Mouse (Mus musculus): Measurements from ENCODE around the gene Sypl2.
"Not testable (repeated sequence)": the region's sequence is repeated elsewhere in the genome, so short reads cannot be mapped to it uniquely, and the experiment has no call there.

Gene Sypl2

DNA sequence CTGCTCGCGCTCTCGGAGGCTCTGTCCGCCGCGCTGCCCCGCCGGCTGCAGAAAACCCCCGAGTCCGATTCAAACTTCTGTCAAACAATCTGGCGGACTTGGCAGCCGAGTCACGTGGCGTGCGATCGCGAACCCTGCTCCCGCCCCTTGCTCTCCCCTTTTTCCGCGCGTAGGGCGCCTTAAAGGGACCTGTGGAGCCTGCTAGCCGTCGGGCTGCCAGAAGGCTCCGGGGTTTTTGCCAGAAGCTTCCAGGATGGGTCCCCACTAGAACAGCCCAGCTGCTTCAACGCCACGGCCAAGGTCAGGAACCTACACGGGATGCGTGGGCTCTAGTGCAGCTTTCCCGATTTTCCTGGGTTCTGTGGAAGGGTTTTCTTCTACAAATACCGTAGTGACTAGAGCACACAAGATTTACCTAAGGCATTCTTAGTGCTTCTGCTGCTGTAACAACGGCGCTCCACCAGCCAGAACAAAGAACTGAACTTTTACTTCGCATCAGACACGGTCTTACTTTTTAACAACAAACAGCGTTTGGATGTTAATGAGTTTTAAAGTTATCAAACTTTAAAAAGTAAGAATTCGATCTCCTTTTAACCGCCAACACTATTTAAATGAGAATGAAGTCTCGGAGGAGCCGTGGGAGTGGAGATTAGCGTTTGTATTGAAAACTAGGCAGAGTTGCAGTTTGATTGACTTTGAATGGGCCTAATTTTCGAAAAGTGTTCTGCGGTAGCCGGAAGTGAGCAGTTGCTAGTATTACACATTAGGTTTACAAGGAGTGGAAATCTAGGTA is at the start of gene Sypl2:
Gene Sypl2, minus strand, starts transcription at position 91 of the 793 bp plus-strand sequence.
- peak; percentile 88 for DNase-seq

DNA sequence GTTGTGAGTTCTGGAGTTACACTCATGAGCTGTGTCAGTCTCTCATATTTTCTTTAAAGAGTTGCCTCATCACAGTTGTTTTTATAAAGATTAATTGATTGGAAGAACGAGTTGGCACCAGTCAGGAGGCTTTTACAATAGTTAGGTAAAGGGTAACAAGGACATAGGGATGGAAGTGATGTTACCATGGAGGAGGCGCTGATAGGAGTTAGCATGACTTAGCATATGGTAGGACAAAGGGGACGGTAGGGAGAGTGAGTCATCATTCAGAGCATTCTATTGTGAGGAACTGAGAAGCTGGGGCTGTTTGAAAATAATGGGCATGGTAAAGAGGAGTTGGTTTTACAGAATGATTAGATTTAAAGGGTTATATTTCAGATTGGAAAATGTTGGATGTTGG is 32.9 kb upstream of the Sypl2 start:
- no peak for DNase-seq

DNA sequence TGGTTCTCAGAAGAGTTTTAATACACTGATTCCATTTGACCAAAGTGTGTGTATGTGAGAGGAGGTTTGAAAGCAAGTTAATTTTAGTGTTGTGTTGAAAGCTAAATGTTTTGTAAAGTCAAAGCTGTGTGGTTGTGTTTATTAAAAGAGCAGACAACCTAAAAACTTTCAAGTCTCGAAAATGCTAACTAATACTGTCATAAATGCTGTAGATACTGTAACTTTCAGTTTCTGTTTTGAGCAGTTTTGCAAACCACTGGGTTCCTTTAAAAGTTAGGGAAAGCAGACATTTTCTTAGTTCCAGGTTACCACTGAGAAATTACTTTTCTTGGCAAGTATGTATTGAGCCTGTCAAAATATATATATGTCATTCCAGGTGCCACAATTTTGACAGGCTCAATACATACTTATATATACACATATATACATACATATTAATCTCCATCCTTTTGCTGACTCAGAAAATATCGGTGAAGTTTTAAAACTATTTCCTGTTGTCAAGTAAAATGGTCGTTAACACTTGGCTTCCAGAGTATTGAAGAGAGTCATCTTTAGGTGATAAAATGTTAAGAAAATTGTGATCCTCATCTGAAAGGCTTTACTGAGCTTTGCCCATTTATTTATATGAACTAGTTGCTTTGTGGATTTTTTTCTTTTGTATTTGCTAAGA is 31.5 kb upstream of the Sypl2 start:
- DNase-seq: no peak

DNA sequence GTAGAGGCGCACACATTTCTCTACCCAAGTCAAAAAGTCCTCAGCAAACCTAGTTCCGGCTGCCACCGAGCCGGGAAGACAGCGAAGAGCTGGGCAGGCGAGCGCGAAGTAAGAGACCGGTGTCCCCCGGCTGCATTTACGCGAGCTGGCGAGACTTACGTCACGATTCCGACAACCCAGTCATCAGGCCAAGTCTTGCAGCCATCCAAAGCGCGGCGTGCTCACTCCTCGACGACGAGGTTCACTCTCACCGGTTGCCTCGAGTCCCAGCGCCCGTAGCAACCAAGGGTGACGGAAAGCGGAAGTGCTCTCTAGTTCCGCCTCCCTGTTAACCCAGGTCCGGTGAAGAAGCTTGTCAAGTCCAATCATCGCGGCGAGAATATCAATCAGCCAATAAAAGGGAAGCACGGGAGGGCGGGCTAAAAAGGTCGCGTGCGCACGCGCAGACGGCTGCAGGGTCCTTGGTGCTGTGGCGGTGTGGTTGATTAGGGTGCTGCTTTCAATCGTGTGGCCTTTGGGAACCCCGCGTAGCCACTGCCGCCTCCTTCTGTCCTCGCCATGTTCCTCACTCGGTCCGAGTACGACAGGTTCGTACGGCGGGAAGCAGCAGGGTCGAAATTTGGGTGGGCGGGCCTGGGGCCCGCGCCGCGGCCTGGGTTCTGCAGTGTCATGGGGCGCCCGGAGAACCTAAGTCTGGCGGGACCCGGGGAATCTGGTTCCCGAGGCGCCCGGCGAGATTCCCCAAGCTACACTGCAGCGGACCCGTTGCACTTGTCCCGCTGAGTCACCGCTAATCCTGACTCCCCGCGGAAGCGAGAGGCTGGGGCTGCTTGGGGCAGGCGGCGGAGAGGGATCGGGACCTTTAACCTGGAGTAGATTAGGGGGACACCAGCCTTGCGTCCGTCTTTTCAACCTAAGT is 30.5 kb upstream of the Sypl2 start, which contains the start of gene Psma5:
Gene Psma5, plus strand, starts transcription at position 208 of the 919 bp plus-strand sequence.
- DNase-seq: peak; percentile 97 to 98

DNA sequence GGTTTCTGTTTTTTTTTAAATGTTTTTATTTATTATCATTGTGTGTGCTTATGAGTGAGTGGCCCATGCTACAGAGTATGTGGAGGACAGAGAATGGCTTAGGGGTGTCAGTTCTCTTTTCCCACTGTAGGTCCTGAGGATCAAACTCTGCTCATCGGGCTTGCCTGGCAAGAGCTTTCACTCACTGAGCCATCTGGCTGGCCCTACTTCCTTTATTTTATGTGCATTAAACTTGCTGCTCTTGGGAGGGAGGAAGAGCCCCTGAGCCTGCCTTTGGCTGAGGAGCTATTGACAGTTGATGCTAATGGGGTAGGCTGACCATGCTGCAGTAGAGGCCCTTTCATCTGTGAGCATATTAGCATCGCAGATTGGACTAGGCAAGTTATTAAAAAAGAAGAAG is 20.4 kb upstream of the Sypl2 start:
- no peak for DNase-seq

DNA sequence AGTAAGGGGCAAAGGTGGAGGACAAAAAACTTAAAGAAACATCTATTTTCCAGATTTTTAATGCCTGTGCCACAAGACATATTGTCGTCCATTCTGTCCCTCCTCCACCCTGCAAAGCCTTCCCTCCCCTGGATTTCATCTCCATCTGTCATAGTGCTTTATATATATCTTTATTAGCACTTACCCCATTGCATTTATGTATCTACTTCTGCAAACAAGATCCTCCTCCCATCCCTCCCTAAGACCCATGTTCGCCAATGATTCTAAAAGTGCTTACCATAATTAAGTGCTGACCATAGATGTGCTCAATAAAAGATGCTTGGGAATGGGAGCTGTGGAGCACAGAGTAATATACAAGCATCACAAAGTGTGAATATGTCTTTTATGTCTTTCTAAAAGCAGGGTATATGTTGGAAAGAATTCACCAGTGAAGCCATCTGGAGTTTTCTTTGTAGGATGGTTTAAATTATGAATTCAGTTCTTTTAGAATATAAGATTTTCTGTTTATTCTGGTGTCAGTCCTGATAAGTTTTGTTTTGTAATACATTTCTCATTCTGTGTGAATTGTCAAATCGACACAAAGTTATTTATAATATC is 14.9 kb upstream of the Sypl2 start:
- DNase-seq: no peak

DNA sequence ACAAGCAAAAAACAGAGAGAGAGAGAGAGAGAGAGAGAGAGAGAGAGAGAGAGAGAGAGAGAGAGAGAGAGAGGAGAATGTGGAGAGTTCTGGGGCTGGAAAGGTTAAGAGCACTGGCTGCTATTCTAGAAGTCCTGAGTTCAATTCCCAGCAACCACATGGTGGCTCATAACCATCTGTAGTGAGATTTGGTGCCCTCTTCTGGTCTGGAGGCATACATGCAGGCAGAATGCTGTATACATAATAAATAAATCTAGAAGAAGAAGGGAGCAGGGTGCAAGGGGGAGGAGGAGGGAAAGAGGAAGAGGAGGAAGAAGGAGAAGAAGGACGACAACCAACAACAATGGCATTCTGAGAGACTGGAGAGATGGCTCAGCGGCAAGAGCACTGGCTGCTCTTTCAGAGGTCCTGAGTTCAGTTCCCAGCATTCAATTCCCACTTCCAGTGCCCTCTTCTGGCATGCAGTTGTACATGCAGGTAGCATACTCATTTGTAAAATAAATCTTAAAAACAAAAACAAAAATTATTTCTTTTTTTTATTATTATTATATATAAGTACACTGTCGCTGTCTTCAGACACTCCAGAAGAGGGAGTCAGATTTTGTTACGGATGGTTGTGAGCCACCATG is 11.1 kb upstream of the Sypl2 start:
- not testable (repeated sequence) for DNase-seq

DNA sequence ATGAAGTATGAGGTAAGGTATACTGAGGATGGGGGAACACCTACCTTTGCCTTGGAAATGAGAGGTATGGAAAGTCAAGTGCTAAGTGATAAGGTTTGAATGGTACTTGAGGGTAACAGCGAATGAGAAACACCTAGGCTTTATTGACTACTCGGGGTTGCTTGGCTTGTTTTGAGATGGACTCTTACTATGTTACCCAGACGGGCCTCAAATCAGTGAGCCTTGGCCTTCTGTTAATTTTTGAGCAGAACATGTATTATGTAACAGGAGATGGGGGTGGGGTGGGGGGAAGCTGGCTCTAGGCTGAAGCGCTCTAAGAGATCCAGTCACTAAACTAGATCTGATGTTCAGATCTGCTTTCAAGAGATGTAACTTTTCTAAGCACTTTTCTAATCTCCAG is 5.2 kb upstream of the Sypl2 start:
- peak; percentile 28 to 54 for DNase-seq

DNA sequence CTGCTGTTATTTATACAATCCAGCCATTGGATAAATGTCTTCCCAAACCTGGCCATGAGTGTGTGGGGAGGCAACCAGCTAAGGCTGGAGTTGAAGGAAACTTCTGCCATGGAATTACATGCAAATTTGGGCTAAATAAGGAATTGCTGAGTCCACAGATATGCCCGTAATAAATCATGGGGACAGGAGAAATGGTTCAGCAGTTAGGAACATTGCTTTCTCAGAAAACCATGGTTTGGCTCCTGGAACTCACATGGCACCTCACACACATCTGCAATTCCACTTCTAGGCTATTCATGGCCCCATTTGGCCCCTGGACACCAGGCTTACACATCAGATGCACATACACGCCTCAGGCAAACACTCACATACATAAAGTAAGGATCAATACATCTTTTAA is 1.1 kb upstream of the Sypl2 start:
- DNase-seq: peak; percentile 41 to 55

DNA sequence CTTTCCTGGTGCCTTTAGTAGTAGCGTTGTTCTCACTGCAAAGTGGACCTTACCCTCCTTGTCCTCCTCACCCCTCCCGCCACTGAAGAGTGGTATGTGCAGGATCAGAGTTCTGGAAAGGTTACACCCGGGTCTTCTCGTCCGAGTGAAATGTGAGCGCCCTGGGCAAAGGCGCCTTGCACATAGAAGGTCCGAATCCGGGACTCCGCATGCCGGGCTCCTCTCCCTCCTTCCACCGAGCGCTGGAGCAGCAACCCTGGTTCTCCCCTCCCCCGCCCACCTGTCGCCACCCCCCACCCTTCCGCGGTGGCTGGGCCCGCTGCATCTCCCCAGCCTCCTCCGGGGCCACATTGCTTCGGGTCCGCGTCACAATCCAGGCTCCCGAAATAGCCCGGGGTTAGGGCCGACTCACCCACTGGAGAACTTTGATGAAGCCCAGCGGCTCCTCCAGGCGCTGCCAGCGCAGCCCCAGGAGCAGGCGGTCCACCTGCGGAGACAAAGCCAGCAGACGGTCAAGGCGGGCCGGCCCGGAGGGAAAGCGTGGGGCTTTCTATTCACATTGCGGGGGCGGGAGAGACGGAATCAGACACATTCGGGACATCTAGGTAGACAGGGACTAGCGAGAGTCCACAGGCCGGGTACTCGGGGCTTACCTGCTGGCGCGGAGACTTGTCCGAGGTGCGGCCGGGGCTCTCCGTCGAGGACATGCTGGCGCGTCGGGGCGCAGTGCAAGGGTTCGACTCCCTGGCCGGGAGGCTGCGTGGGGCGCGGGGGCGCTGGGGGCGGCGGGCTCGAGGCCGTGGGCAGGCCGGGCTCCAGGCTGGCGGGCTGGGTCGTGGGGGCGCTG is 514 bp downstream of the Sypl2 start:
- peak; percentile 73 to 85 for DNase-seq

DNA sequence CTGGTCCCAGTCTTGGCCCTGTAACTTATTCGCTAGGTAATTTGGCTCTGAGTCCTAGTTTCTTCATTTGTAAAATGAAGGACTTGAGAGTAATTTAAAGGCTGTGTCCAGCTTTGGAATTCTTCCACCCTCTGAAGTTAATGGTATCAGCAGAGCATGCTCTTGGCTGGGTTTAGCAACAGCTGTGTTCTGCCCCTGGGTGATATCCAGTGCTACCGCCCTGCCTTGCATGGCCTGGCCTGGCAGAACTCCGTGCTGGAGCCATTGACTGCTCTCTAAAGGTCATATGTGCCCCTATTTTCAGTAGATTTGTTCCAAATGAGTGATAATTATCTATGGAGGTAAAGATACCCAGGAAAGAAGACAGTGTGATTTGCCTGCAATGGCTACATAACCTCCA is 5.8 kb downstream of the Sypl2 start:
- DNase-seq: no peak

DNA sequence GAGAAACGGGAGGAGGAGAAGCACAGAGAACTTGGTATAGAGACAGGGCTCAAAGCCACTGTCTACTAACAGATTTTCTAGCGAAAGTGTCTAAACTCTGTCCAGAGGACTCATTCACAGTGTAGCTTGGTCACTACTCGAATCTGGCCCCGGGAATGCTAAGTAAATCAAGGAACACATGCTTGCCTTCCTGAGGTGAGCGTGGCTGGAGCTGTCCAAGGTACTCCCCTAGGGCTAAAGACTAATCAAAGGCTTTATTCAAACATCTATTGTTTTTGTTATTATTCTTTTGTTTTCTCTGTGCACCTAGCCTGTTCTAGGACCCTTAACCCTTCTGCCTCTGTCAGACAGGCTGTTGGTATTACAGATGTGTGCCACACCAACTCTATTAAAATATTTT is 11.7 kb downstream of the Sypl2 start:
- peak in 1 of 2 experiments; percentile 43 for DNase-seq

DNA sequence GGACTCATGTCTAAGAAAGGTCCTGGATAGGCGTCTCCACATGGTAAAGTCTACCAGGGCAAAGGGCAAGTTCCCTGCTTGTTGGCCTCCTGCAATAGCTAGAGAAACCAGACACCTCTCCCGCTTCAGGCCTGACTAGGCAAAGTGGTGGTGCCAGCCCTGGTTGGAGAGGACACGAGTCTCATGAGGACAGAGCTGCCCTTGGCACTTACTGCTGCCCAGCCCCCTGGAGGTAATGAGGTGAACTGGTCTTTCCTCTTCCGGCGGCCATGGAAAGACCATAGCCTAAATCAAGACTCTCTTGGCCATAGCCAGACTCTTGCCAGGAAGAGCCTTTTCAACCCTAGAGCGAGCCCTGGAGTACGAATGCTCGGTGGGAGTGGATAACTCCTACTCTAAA is 14.0 kb downstream of the Sypl2 start:
- DNase-seq: peak; percentile 68 to 73

DNA sequence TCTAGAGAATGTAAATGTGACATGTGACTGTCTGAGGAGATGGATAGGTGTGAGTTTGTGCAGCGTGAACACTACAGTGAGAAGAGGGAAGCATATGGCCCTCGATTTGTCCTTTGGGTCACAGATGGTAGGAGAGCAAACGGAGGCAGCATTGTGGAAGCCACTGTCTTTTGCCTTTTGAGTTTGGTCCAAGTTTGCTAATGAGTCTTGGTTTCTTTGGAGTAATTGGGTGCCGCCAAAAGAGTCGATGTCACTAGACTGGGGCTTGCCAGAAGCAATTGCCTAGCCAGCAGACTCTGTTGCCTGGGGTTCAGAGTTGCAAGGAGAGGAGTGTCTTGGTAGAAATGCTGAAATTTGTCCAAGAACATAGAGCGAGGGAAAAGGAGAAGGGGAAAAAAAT is 14.6 kb downstream of the Sypl2 start:
- peak in 1 of 2 experiments; percentile 33 for DNase-seq

DNA sequence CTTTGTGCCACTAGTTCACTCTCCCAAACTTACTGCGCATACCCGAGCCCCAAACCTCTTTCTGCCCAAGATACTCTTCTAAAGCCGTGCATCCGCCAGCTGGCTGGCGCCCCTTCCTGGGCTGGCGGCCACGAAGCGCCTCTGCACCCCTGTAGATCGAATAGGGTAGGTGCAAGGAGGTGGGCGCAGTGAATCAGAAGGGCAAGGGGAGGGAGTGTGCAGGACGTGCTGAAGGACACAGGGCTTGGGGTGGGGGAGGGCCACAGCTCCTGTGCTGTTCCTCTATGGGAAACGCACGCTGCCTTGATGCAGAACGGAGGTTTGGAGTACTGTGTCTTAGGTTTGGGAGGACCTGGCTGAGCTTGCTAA is 15.7 kb downstream of the Sypl2 start, which contains the start of gene Atxn7l2:
Gene Atxn7l2, minus strand, starts transcription at position 164 of the 369 bp plus-strand sequence.
- peak; percentile 49 to 71 for DNase-seq

DNA sequence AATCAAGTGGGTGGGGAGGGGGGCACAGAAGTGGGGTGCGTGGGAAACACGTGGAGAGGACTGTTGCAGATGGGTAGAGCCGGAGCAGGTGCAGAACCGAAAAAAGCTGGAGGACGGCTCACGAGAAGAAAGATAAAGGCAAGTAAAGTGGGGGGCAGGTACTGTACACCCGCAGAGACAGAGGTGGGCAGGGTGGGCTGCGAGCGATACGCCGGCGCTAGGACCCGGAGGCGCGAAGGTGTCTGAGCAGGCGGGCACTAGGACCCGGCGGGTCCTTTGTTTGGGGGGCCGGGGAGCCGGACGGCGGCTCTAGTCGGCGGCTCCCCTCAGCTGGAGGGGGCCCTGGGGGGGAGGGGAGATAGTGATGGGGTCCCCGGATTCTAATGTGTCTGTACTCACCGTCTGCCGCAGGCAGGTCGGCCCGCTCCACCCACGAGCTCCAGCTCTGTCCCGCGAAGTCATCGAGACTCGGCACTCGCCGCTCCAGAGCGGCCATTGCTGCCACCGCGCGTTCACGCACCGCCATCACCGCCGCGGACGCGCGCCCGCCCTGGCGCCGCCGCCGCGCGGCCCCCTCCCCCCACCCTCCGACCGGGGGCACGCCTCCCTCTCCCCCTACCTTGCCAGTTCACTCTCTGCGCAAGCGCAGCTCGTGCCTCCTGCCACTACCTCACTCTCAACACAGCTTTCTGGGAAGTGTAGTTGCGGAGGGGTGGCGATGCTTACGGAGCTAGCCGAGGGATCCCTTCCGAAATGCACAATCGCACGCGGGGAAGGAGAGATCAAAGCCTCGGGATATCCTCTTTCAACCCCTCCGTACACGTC is 16.3 kb downstream of the Sypl2 start:
- peak; percentile 96 for DNase-seq

DNA sequence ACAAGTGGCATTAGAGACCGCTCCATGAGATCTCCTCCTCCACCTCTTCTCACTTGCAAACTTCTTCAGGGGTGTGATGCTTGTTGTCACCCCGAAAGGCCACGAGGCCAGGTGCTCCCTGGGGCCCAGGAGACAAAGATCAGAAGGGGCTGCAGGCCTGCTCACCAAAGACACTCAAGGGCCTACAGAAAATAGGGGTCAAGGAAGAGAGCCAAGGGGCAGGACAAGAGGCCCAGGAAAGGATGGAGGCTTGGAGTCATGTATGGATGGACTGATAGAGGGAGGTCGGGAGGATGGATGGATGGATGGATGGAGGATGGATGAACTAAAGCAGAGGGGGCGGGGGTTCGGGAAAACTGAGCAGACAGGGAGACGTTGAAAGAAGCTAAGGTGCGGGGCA is 16.9 kb downstream of the Sypl2 start:
- DNase-seq: no peak

DNA sequence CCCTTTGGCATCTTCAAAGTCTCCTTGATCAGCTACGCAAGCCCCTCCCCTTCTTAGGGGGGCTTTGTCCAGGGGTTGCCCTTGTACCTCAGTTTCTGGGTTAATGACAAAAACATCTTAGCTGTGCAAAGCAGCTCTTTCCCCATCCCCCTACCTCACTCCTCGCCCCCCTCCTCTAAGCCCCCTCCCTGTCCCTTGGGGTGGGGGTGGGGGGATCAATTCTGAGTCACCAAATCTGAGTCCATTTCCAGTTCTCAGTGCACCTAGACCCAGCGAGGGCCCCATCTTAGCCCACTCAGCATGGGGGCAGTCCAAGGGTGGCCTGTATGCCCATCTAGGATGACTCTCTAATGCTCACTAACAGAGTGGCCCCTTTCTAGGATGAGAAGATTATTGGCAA is 17.4 kb downstream of the Sypl2 start:
- no peak for DNase-seq

DNA sequence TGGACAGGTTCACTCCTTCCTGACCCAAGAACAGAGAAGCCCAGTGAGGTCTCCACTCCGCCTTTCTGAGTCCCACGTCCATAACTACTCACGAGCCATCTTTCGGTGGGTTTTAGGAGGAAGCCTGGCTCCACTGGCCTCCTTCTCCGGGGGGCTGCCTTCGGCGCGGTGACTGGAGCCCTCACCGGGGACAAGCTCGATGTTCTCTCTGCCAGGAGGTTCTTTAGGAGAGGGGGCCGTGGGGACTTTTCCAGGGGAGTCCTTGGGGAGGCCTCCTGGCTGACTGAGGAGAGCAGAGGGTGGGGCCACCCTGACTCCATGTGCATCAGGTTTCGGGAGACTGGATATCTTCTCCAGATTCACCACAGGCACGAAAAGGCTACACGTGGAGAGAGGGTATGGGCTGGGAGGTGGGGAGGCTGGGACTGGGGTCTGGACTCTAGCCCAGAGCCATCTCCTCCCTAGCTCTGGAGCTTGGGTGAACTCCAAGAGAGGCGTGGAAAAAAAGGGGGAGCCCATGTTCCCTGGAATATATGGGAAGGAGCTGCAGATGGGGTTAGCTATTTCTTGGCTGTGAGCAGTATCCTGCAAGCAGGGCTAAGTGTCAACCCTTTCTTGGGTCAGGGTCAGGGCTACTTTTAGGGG is 19.6 kb downstream of the Sypl2 start:
- no peak for DNase-seq

DNA sequence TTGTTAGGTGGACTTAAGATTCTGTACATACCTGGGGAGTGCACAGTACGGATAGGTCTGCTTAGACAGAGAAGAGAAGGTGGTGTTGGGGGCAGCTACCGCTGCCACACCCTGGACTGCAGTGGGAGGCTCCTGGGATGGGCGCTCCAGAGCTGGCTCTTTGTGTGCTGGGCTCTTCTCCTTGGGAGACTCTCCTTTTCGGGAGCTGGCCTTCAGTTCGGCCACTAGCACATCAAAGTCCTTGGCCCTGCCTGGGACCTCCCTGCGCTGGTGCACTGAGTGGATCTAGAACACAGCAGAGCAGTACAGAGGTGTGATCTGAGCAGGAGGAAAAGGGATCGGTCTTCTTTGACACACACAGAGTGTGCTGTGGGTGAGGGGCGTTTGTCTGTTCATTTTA is 20.8 kb downstream of the Sypl2 start:
- no peak for DNase-seq

Data from kidney, postnatal 36 days (tissue).